Mouse (Mus musculus): ENCODE measurements at regions not wholly inside any gene's neighbourhood (a gene's known extent, or its start where the extent isn't known, plus 50 kb on each side); places are given as distances from the start of the nearest gene placed in this dataset.
"Not testable (repeated sequence)": the region's sequence is repeated elsewhere in the genome, so short reads cannot be mapped to it uniquely, and the experiment has no call there.

GRCm38 (mm10) chr13:11030874-11031273 is 670.2 kb upstream of the Chrm3 start:
- not testable (repeated sequence) for DNase-seq

- DNase-seq, result no peak
Observed at GRCm38 (mm10) chr13:11030381-11030780, 669.7 kb upstream of the Chrm3 start.

GRCm38 (mm10) chr13:11025918-11026317 is 665.3 kb upstream of the Chrm3 start:
- DNase-seq, result no peak

GRCm38 (mm10) chr13:11024441-11024840 is 663.8 kb upstream of the Chrm3 start:
- no peak for DNase-seq

- DNase-seq, result peak in 1 of 2 experiments; percentile 4
Observed at GRCm38 (mm10) chr13:11017584-11017983, 656.9 kb upstream of the Chrm3 start.

- no peak for DNase-seq
Observed at GRCm38 (mm10) chr13:11005374-11005773, 644.7 kb upstream of the Chrm3 start.

- DNase-seq, result no peak
Observed at GRCm38 (mm10) chr13:10991151-10991550, 630.5 kb upstream of the Chrm3 start.

GRCm38 (mm10) chr13:10990503-10991025 is 629.9 kb upstream of the Chrm3 start:
- peak; percentile 62 to 64 for DNase-seq

- no peak for DNase-seq
Observed at GRCm38 (mm10) chr13:10989095-10989814, 628.6 kb upstream of the Chrm3 start.

GRCm38 (mm10) chr13:10983736-10984135 is 623.1 kb upstream of the Chrm3 start:
- DNase-seq, result peak; percentile 68 to 70

GRCm38 (mm10) chr13:10982543-10982942 is 621.9 kb upstream of the Chrm3 start:
- DNase-seq, result no peak

- no peak for DNase-seq
Observed at GRCm38 (mm10) chr13:10971932-10972331, 611.3 kb upstream of the Chrm3 start.

GRCm38 (mm10) chr13:10970721-10971120 is 610.1 kb upstream of the Chrm3 start:
- no peak for DNase-seq

GRCm38 (mm10) chr13:10952923-10953322 is 592.3 kb upstream of the Chrm3 start:
- DNase-seq, result no peak

- DNase-seq, result not testable (repeated sequence)
Observed at GRCm38 (mm10) chr13:10950658-10951057, 590.0 kb upstream of the Chrm3 start.

- no peak for DNase-seq
Observed at GRCm38 (mm10) chr13:10947398-10947797, 586.8 kb upstream of the Chrm3 start.

GRCm38 (mm10) chr13:10943877-10944276 is 583.2 kb upstream of the Chrm3 start:
- DNase-seq, result peak; percentile 69 to 70

- DNase-seq, result peak; percentile 75 to 82
Observed at GRCm38 (mm10) chr13:10942031-10942655, 581.5 kb upstream of the Chrm3 start.

GRCm38 (mm10) chr13:10938233-10938632 is 577.6 kb upstream of the Chrm3 start:
- no peak for DNase-seq

- no peak for DNase-seq
Observed at GRCm38 (mm10) chr13:10930741-10931140, 570.1 kb upstream of the Chrm3 start.

GRCm38 (mm10) chr13:10914377-10914776 is 553.7 kb upstream of the Chrm3 start:
- no peak for DNase-seq

- DNase-seq, result peak; percentile 23 to 26
Observed at GRCm38 (mm10) chr13:10909122-10909751, 548.6 kb upstream of the Chrm3 start.

- DNase-seq, result no peak
Observed at GRCm38 (mm10) chr13:10867864-10868263, 507.2 kb upstream of the Chrm3 start.
